ENCODE assay signal across 8 mouse cellular contexts in the genomic region with DNA sequence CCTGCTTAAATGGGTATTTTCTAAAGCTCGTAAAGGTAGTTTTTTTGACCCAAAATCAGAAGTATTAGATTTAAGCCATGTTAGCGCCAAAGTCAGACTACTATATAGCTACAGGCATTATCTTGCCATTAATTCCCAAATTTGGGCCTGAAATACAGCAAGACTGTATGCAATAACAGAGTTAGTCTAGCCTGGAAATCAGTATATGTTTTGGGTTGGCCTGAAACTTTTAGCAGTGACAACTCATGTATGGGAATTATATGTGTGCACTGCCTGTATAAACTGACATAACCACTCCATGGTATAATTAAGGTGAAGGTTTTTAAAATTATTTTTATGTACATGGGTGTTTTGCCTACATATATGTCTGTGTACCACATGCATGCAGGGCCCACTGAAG. TPM values are rescaled to one million over a fixed set of nuclear protein-coding genes. Genes with fewer than 3 reads are reported as not detected.
DNase-seq lines count a peak whose midpoint lies in the region; ATAC-seq and TF ChIP-seq lines count a peak whose summit lies in the region.

TSS of gene Atp5j2 (minus strand) at position 101 of the 400 bp plus-strand sequence.

- H3K9ac ChIP-seq in limb, embryonic 14.5 days (ENCODE audit: low read depth, low read length, severe bottlenecking) = peak within 1 kb of the TSS; percentile 88
- H3K9ac ChIP-seq in stomach, embryonic 14.5 days (replicated peaks; ENCODE audit: low read depth, low read length) = peak within 1 kb of the TSS; percentile 57

- H3K4me1 ChIP-seq in thymus, adult 2 months (replicated peaks; ENCODE audit: control insufficient read depth, insufficient read depth, low read length) = peaks cover 11% of the 10 kb centered on the region
- H3K4me1 ChIP-seq in limb, embryonic 14.5 days (ENCODE audit: control insufficient read depth, insufficient read depth, low read length) = peaks cover 14% of the 10 kb centered on the region
- H3K4me1 ChIP-seq in stomach, embryonic 14.5 days (ENCODE audit: control insufficient read depth, insufficient read depth, low read length) = peaks cover 11% of the 10 kb centered on the region

- no peak for ATAC-seq in erythroid progenitor cell, adult 5-6 weeks (replicated peaks; ENCODE audit: low FRiP score, poor library complexity, severe bottlenecking)
- ATAC-seq in limb, embryonic 14.5 days (ENCODE audit: low FRiP score, low read depth) = no peak
- no peak for ATAC-seq in stomach, embryonic 14.5 days (ENCODE audit: insufficient number of reproducible peaks, insufficient read depth, low FRiP score, low read depth)

- H3K36me3 ChIP-seq in thymus, adult 2 months (ENCODE audit: control insufficient read depth, insufficient read depth, low read length) = peaks cover 26% of the 10 kb centered on the region
- peaks cover 41% of the 10 kb centered on the region for H3K36me3 ChIP-seq in limb, embryonic 14.5 days (ENCODE audit: control insufficient read depth, insufficient read depth, low read length)
- H3K36me3 ChIP-seq in stomach, embryonic 14.5 days (ENCODE audit: control insufficient read depth, insufficient read depth, low read length) = peaks cover 26% of the 10 kb centered on the region

- peak within 1 kb of the TSS; percentile 80 for H3K4me3 ChIP-seq in thymus, adult 2 months (ENCODE audit: control insufficient read depth, insufficient read depth, low read length)
- peak within 1 kb of the TSS; percentile 73 for H3K4me3 ChIP-seq in limb, embryonic 14.5 days (replicated peaks; ENCODE audit: low read length)
- peak within 1 kb of the TSS; percentile 64 for H3K4me3 ChIP-seq in stomach, embryonic 14.5 days (ENCODE audit: low read depth, low read length)

- intact Hi-C loops in heart, postnatal 36 days (cut with DNase I) = loop anchor here (5.0 kb wide), 2 partner anchors 40 to 90 kb away; partner anchors contain the start of genes Zfp655 and Zscan25

- TF ChIP-seq CTCF in thymus, adult 2 months (IDR thresholded peaks at IDR 0.05; ENCODE audit: borderline replicate concordance, control insufficient read depth, extremely low read depth, insufficient read depth, low read length, poor library complexity) = no peak

- H3K27me3 ChIP-seq in thymus, adult 2 months (ENCODE audit: control insufficient read depth, insufficient read depth, low read length) = no peaks in the 10 kb centered on the region
- no peaks in the 10 kb centered on the region for H3K27me3 ChIP-seq in limb, embryonic 14.5 days (ENCODE audit: control insufficient read depth, insufficient read depth, low read length)
- H3K27me3 ChIP-seq in stomach, embryonic 14.5 days (ENCODE audit: control insufficient read depth, insufficient read depth, low read length) = no peaks in the 10 kb centered on the region

- no peak for DNase-seq in thymus, adult 2 months
- no peak for DNase-seq in thymus, postnatal 10 days (ENCODE audit: low spot score in 2 of 2)
- no peak for DNase-seq in heart, postnatal 36 days
- DNase-seq in limb, embryonic 14.5 days (ENCODE audit: low spot score) = no peak
- DNase-seq in thymus, adult 18-20 months = no peak
- DNase-seq in lung, postnatal 14 days = no peak

- TF ChIP-seq POLR2A in thymus, adult 2 months (IDR thresholded peaks at IDR 0.05; ENCODE audit: control insufficient read depth, extremely low read depth, insufficient read depth, low read length, poor library complexity) = no peak
- TF ChIP-seq POLR2A in limb, embryonic 14.5 days (IDR thresholded peaks at IDR 0.05; ENCODE audit: borderline replicate concordance, extremely low read depth, insufficient read depth, insufficient read length) = no peak

- whole genome bisulfite sequencing in thymus, adult 2 months = 97% methylated on average over 2 of the region's 2 CpGs
- WGBS in limb, embryonic 14.5 days = 85% methylated on average over 2 of the region's 2 CpGs
- 84% methylated on average over 2 of the region's 2 CpGs for WGBS in stomach, embryonic 14.5 days

- peak within 1 kb of the TSS; percentile 4 for H3K27ac ChIP-seq in thymus, adult 2 months (ENCODE audit: control insufficient read depth, insufficient read depth, low read length)
- peak within 1 kb of the TSS; percentile 66 for H3K27ac ChIP-seq in limb, embryonic 14.5 days (replicated peaks; ENCODE audit: low read depth, low read length)
- H3K27ac ChIP-seq in stomach, embryonic 14.5 days (ENCODE audit: low read length) = peak within 1 kb of the TSS; percentile 58

- no peaks in the 10 kb centered on the region for H3K9me3 ChIP-seq in limb, embryonic 14.5 days (ENCODE audit: control insufficient read depth, low read length)
- no peaks in the 10 kb centered on the region for H3K9me3 ChIP-seq in stomach, embryonic 14.5 days (ENCODE audit: control insufficient read depth, low read depth, low read length)

- H3K4me2 ChIP-seq in limb, embryonic 14.5 days (replicated peaks; ENCODE audit: low read depth, low read length, severe bottlenecking) = peak within 1 kb of the TSS; percentile 82
- H3K4me2 ChIP-seq in stomach, embryonic 14.5 days (replicated peaks; ENCODE audit: low read depth, low read length) = peak within 1 kb of the TSS; percentile 74

RNA-seq across cellular contexts. Expression of gene Atp5j2, which starts in this region (rescaled TPM):
- 129 and 175 TPM in 2 replicates for polyA plus RNA-seq in thymus, adult 2 months (2012; rRNA removed)
- total RNA-seq in erythroid progenitor cell, adult 5-6 weeks (2015; ENCODE audit: low replicate concordance) = 185 and 225 TPM in 2 replicates
- total RNA-seq in erythroid progenitor cell, adult 5-6 weeks (2017; ENCODE audit: low replicate concordance) = 43.9 and 68.5 TPM in 2 replicates
- total RNA-seq in heart, postnatal 36 days (2021) = 1,000 to 10,000 TPM; 1,102 to 1,127 TPM
- polyA plus RNA-seq in limb, embryonic 14.5 days (2012; rRNA removed) = 187 and 284 TPM in 2 replicates
- polyA plus RNA-seq in limb, embryonic 14.5 days (2014; fragmentation: Nextera tagmentation; extraction: Ambion mirVana) = 519 and 568 TPM in 2 replicates
- 576 and 654 TPM in 2 replicates for polyA plus RNA-seq in stomach, embryonic 14.5 days (2014; fragmentation: Nextera tagmentation; extraction: Ambion mirVana)

Comparison
In these comparisons a context has a peak if more than half of its experiments do, and no peak if none do; other contexts are left out.
1. RNA of gene Atp5j2 (total RNA-seq): 1,102 to 1,127 TPM in heart, postnatal 36 days; 43.9 to 225 TPM in erythroid progenitor cell, adult 5-6 weeks; every median in the first group is over 4 times any median in the second.
2. H3K27ac ChIP-seq: peak in every context shown above with its lines; median percentile 66 in limb, embryonic 14.5 days; 58 in stomach, embryonic 14.5 days; 4 in thymus, adult 2 months.
3. Peak in every context shown above with its lines, with median percentiles within 50 percentile points of each other: H3K4me3 ChIP-seq.